Mouse (Mus musculus): ENCODE data around the gene Acta1.

Gene Acta1

DNA sequence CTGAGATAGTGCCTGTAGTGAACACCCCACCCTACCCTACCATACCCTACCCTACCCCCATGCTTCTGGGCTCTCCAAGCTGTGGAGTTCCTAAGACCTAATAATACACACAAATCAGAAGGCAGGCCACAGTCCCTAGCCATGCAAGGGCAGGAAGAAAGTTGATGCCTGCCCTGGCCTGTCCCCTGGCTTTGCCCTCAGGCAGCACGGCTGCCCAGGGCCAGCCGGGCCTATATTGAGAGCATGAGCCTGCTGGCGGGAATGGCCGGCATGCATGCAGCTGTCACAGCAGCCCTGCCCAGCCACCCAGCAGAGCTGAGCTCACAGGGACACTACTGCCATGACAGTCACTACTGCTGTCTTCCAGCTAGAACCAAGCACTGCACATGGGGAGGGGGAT is 11.5 kb downstream of the Acta1 start:
- no peak for DNase-seq (ENCODE audit: low spot score in 2 of 2)

DNA sequence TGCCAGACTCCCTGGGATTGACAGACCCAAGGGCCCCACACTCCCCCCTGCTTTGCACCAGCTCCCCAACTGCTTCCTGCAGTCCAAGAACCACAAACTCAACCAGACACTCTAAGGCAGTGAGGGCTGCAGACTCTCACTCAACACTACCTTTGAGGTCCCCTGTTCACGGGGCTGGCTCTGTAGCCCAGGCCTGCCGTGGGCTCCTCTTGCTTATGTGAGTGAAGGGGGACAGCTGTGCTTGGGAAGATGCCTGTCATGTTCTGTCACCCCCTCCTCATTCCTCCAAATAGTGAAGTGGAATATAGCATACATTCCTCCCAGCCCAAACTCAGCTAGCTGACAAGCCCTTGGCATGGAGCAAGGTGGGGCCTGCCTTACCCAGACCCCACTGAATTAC is 12.1 kb downstream of the Acta1 start:
- no peak for DNase-seq (ENCODE audit: low spot score in 2 of 2)

DNA sequence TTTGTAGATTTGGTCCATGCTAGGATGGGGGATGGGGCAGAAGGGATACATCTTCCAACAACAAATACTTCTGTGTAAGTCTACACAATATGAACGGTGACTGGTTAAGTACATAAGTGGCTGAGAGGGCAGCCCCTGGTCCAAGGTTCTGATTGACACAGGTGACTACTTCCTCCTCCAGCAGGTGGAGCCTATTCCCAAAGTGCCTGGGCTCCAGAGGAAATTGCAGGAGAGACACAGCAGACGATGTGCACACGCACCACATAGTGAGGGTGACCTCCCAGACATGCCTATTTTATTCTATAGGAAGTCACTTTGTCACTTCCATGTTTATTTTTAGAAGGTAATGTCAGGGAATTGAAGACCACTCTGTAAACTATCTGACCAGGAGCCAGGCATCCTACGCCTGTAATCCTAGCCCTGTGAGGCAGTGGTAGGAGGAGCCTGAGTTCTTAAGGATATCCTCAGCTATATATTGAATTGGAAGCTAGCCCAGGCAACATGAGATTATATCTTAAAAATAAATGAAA is 13.7 kb downstream of the Acta1 start:
- DNase-seq (ENCODE audit: low spot score in 2 of 2), result no peak

DNA sequence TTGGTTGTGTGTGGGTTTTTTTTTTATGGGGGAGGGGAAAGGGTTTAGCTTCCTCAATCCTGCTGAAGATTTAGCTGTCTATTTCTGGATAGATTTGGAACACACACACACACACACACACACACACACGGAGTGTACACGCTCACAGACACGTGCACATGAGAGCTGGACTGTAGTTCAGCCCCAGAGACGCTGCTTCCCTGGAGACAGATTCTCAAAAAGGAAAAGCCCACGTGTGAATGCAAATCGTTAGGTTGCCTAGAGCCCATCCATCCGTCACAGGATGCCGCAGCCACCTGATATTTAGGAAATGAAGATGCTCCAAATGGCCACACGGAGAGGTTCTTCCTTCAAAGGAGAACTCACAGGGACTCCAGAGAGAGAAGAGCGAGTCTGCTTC is 14.3 kb downstream of the Acta1 start:
- DNase-seq (ENCODE audit: low spot score in 2 of 2), result no peak

DNA sequence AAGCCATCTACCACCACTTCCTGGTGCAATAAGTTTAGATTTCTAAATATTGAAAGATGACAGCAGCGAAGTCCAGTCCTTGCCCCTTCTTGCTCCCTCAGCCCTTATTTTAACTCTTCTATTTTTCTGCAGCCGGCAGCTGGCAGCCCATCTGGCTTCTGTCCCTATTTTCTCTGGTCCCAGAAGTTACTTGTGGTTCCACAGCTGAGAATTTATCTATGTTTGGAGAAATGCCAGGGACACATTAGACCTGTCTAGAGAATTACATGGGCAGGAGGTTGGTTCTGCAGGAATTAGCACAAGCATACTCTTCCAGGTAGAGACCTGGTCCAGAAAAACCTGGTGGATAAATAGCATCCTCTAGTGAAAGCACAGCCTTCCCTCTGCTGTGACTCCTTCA is 16.7 kb downstream of the Acta1 start:
- DNase-seq (ENCODE audit: low spot score in 2 of 2), result no peak

DNA sequence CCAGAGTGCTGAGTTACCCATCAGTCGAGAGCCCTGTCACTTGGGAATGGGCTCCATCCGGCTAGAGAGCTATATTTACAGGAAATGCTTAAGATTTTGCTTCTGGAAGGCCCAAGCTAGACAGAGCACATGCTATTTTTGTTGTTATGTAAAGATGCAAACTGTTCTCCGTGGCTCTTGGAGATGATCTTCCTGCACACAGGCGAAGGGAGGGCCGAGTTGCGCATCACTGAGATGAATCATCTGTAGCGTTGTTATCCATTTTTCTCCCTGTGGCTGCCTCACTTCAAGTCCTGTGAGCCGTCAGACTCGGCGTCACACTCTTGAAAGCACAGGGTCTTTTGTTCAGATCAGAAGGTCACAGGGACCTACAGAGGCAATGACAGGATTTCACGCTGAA is 20.2 kb downstream of the Acta1 start:
- no peak for DNase-seq (ENCODE audit: low spot score in 2 of 2)

DNA sequence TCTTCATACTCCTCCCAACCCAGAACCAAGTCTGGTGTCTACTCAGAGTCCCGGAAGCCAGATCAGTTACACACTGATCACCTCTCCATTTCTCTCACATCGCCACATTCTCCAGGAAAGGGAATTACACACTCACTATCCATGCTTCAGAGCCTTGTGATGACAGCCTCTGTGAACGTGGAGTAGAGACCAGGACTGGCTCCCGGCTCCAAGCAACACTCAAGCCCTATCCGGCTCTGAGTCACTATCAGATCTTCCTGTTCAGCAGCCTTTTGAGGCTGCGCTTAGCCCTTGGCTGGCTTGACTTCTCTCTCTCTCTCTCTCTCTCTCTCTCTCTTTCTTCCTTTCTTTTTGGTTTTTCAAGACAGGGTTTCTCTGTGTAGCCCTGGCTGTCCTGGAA is 21.2 kb downstream of the Acta1 start:
- DNase-seq (ENCODE audit: low spot score in 2 of 2), result no peak

DNA sequence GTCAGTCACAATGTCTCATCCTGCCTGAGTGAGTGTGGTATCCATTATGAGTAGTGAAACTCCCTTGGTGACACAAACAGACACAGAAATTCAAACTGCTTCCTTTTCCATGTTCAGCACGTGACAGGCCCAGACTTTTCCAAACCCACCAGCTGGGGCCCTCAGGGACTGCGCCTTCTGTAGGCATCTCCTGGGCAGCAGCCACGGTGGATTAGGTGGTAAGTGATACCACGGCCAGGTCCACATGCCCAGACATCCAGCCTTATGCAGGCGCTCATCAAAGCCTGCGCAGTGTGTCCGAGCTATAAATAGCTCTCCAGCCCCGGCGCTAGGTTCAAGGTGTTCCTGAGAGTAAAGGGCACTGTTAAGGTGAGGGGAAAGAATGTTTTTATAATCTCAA is 22.5 kb downstream of the Acta1 start:
- DNase-seq (ENCODE audit: low spot score in 2 of 2), result no peak

DNA sequence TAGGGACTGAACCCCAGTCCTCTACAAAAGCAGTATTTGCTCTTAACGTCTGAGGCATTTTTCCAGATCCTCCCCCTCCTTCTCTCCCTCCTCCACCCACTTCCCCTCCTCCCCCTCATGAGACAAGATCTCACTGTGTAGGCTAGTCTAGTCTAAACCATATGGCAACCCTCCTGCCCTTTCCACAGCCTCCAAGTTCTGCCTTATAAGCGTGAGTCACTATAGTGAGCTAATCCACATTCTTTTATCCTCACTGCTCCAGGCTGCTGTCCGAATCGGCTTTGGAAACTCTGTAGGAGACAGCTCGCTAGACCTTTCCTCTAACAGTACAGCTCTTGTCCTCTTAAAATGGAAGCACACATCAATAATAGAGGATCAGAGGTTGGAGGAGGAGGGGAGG is 27.6 kb downstream of the Acta1 start:
- no peak for DNase-seq (ENCODE audit: low spot score in 2 of 2)

DNA sequence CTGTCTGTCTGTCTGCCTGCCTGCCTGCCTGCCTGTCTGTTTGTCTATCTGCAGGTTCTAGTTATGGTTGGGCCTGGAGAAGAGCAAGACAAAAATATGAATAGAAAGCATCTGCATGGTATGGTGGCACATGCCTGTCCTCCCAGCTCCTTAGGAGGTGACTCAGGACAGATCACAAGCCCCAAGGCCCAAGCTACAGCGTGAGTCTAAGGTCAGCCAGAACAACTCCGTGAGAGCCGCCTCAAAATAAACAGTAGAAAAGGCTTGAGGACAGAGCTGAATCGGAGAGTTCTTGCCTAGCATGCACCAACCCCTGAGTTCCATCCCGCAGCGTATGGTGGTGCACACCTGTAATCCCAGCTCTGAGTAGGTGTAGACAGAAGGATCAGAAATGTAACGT is 28.8 kb downstream of the Acta1 start:
- no peak for DNase-seq (ENCODE audit: low spot score in 2 of 2)

DNA sequence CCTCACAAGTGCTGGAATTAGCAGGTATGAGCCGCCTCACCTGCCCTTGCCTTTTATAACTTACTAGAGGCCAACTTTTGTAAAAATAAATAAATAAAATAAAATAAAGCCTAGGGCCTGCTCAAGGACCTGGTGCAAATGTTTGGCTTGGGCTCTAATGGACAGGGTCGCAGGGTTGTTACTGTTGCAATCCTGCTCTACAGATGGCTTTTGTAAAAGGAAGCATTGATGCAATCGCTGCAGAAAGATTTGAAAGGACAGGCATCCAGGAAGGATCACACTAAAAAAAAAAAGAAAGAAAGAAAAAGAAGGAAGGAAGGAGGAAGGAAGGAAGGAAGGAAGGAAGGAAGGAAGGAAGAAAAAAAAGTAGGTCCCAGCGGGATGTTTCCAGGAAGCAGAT is 34.2 kb downstream of the Acta1 start:
- no peak for DNase-seq (ENCODE audit: low spot score in 2 of 2)

DNA sequence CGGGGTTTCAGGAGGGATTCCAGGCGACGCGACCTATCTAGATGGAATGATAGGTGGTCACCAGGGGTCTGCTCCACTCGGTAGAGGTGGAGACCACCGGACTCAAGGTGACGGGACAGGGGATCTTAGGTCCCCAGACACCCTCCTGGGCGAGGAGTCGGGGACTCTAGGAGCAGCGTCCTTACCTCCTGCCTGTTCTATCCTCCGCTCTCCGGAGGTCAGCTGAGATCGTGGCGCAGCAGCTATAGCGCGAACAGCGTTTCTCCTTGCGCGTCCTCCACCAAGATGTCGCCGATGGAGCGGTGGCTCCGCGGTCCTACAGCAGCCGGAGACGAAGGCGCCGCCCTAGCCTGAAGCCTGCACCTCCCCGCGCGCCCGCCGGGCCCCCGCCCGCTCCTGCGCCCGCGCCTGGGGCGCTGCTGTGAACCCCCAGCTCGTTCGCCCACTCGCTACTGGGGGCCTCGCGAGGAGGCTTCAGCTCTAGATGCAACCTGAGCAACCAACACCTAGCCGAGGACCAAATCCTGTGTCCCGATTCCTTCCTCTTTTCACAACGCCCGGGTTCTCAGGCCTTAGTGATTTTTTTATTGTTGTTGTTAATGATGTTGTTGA is 34.8 kb downstream of the Acta1 start, which contains the start of gene Ccsap:
Ccsap (minus strand) TSS at position 562 of the 612 bp plus-strand sequence.
- peak in 1 of 2 experiments; percentile 50 for DNase-seq (ENCODE audit: low spot score in 2 of 2)

DNA sequence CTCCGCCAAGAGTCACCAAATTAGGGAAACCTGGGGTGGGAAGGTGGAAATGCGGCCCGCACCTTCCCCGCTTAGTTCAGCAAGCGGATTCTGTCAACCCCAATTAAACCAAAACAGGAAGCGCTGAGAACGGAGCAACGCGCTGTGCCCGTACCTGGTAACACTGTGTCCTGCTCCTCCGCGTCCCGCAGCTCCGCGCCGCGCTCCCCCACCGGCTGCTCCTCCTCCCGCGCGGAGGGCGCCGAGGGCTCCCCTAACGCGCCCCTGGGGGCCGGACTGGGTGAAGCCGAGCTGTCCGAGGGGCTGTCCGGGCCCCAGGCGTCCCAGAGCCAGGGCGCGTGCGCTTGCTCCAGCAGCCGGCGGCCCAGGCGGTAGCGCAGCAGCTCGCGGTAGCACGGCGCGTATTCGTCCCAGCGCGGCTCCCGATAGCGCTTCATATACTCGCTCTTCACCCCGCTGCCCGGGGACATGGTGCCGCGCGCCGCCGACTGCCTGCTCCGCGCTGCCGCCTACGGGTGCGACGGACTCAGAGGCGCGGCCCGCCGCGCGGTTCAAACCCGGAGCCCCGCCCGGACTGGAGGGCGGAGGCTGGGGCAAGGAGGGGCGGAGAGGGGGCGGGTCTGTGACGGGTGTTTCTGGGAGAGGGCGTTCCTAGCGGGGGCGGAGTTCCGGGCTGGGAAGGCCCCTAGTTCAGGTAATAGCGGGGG is 35.5 kb downstream of the Acta1 start:
- peak; percentile 63 to 86 for DNase-seq (ENCODE audit: low spot score in 2 of 2)

DNA sequence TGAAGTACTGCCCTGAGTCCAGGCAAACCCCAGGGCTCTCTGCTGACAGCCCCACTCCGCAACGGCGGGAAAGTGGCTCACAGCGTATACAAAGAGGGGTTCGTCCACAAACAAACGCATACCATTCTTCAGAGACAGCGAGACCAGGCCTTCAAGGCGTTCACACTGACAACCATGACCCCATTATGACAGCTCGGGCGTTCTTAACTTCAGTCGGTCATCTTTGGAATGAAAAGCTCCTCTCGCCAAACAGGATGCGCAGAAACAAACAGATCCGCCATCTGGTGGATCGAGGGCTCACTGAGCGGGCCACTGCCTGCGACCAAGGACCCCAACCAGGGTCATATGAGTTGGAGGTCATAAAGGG is 36.0 kb downstream of the Acta1 start:
- DNase-seq (ENCODE audit: low spot score in 2 of 2), result no peak

DNA sequence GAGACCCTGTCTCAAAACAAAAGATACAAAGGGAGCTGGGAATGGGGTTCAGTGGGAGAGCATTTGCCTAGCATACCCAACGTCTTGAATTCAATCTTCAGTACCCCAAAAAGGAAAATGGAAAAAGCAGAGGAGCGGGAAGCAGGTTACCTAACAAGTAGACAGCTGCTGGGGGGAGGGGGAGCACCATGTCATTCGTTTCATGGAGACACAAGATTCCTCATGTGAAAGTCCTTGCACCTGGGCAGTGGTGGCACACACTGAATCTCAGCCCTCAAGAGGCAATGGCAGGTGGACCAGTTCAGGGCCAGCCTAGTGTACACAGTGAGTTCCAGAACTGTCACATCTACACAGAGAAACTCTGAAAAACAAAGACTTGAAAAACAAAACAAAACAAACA is 37.2 kb downstream of the Acta1 start:
- no peak for DNase-seq (ENCODE audit: low spot score in 2 of 2)

DNA sequence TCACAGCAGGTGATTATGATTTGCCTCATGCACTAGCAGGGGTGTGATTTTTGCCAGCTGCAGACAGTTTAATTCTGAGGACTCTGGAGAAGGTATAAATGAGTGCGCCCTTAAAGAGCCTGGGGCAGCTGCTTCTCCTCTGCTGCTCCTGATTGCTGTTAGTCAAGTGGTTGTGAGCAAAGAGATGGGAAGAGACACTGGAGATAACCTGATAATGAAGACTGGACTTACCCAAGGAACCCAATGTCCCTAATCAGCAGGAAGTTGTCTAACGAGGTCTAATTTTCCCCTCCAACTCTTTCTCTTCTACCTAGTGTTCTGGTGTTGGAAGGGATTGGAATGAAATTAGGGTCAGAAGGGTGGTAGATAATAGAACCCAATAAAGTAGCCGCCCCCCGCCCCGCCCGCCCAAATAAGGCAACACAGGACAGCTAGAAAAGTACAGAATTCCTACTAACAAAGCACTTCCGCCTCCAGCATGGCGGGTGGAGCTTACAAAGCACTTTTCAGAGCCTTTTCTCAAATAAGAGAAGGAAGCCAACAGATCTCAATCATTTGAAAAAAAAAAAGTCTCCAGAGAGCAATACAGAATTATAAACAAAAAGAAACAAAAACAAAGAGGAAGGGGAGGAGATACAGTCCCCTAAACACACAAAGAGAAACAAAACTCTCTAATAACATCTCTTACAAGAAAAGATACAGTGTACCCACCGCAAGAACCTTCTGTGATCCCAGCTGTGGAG is 39.6 kb downstream of the Acta1 start:
- DNase-seq (ENCODE audit: low spot score in 2 of 2), result no peak

DNA sequence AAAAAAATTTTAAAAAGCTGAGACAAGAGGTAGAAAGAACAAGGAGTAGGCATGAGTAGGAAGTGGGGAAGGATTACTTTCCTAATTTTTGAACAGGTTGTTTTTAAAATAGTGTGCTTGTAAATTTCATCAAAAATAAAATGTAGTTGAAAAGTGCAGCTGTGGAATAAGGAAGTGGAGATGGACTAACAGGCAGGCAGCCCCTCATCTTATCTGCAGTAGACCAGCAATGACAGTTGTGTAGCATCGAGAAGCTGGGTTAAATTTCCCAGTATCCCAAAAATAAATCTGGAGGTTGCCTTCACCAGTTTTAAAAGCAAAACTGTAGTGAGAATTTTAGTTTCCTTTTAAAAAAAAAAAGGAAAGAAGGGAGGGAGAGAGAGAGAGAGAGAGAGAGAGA is 40.3 kb downstream of the Acta1 start:
- no peak for DNase-seq (ENCODE audit: low spot score in 2 of 2)

DNA sequence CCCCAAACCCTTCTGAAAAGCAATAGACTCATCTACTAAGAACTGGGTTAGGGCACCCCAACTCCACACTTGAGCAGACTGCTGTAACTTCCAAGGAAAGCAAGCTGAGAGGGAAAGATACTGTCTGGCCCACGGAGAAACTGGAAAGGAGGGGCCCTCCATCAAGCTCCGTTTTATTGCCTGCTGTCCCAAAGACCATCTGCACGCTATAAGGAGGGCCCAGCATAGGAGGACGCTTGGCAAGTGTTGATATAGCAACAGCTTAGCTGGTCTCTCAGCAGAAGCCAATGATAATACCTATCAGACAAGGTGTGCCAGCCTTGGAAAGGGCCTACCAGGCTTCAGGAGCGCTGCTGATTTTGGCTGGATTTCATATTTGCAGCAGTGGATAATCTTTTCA is 43.0 kb downstream of the Acta1 start:
- DNase-seq (ENCODE audit: low spot score in 2 of 2), result no peak

DNA sequence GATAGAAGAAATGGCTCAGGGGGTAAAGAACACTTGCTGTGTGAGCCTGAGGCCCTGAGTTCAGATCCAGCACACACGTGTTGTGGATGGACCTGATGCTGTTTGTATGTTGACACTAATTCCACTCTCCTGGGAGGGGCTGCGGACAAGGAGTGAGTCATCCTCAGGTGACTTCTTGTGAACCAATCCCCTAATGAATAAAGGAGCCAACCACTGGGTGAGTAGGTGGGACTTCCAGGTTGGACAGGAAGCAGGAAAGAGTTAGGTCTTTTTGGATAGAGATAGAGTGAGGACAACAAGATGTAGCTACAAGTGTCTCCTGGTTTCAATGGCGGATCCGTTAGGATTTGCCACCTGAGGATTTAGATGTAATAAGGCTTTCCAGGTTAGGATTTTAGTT is 45.2 kb downstream of the Acta1 start:
- DNase-seq (ENCODE audit: low spot score in 2 of 2), result no peak

DNA sequence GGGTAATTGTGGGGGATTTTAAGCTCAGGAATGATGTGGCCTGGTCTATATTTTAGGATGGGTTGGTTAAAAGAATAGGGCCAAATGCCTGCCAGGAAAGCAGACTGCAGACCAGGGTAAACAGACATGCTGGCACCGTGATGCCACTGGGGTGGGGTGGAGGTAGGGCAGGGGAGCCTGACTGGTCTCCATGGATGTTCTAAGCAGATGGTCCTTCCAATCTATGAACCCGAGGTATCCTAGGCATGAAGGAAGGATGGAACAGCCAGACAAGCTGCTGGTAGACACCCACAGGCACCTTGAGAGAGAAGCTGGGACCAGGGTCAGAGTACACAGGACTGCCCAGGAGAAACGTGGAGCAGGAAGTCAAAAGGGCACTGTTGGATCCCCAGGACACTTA is 47.0 kb downstream of the Acta1 start:
- DNase-seq (ENCODE audit: low spot score in 2 of 2), result no peak

DNA sequence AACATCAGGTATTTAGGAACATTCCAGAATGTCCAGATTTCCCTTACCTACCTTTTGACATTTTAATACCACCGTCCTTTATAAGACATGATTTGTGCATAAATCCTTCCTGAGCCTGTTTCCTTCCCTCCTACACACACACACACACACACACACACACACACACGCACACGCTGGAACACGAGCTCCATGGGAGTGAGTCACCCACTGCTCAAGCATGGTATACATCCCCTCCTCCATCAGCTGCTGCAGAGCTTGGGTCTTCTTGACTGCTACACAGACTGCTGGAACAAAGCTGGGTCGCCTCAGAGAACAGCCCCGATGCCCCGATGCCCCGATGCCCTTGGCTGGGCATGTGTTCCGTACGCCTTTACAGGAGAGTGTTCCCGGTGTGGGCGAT is 48.0 kb downstream of the Acta1 start:
- DNase-seq (ENCODE audit: low spot score in 2 of 2), result no peak

DNA sequence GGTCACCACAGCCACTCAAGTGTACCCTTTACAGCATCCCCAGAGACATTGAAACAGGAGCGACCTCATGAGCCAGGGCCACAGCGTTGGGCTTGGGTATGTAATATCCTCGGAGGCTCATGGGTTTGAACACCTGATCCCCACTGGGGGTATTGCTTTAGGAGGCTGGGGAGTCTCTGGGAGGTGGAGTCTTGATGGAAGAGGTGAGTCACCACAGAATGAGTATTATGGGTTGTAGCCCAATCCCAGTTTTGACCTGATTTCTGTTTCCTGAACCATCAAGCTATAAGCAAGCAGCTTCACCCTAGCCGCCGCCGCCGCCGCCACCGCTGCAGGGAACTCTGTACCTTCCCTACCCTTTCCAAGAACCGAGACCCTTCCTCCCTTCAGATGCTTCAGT is 48.6 kb downstream of the Acta1 start:
- no peak for DNase-seq (ENCODE audit: low spot score in 2 of 2)

DNA sequence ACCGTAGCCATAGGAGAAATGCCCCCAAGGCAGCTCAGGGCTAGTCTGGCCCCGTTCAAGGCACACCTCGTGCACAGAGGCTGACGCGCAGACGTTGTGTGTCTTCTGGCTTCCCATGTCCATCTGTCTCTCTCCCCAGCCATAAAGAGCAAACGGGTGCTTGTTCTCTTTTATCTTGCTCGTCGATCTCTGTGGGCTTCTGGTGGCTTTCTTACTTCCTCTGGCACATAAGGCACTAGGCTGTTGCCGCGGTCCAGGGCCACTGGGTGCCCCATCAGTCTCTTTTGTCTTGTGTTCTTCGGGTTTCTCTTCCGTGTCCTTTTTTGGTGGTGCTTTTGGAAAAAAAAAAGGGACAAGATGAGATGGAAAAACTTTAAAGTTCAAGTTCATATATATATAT is 49.4 kb downstream of the Acta1 start:
- no peak for DNase-seq (ENCODE audit: low spot score in 2 of 2)

Data from cerebellum, postnatal 4 days (tissue).